Mouse (Mus musculus) liver, embryonic 14.5 days (tissue): ENCODE results near the gene Zbtb7a. TPM values are rescaled to one million over a fixed set of nuclear protein-coding genes. Genes with fewer than 3 reads are reported as not detected.
A peak's percentile ranks its signal among the peaks of the same experiment; 100 is the strongest.
"Not testable (repeated sequence)": the region's sequence is repeated elsewhere in the genome, so short reads cannot be mapped to it uniquely, and the experiment has no call there.

Experiments used
- ATAC-seq: fragments of 200-750 bp; cut with Nextera tagmentation; 2 replicates; pipeline ENCODE4 v1.8.0; 2017; ENCODE audit warnings: moderate number of reproducible peaks, mild to moderate bottlenecking, moderate library complexity; ENCODE audit not compliant: insufficient read depth
- DNase-seq, 3 experiments: peaks; one replicate each; pipeline ENCODE4 v3.0.0-alpha.2; 2012 to 2013; ENCODE audit warnings: low read depth in 3 of 3, low spot score in 3 of 3
- H3K27ac ChIP-seq: fragments of 300-500 bp; sonication (generic); 2 replicates; pipeline ENCODE4 v1.5.1; 2014; ENCODE audit warnings: moderate library complexity, mild to moderate bottlenecking, control low read depth, inconsistent platforms
- H3K27me3 ChIP-seq: fragments of 300-500 bp; sonication (generic); 2 replicates; pipeline ENCODE4 v1.6.1; 2014; ENCODE audit warnings: mild to moderate bottlenecking, low read length, moderate library complexity; ENCODE audit not compliant: control insufficient read depth, insufficient read depth
- H3K36me3 ChIP-seq: fragments of 300-500 bp; sonication (generic); replicated peaks from 2 replicates; pipeline ENCODE4 v1.6.1; 2014; ENCODE audit warnings: low read depth; ENCODE audit not compliant: control insufficient read depth, insufficient read depth
- H3K4me1 ChIP-seq, 2 experiments: fragments of 200-500 bp in 1 of 2; fragments of 300-500 bp in 1 of 2; sonication (generic) in 1 of 2; replicated peaks; 2 replicates each; pipeline ENCODE4 v1.6.1; 2012 to 2014; ENCODE audit warnings: antibody characterized with exemption in 1 of 2, inconsistent platforms in 1 of 2, low read length in 1 of 2; ENCODE audit not compliant: control insufficient read depth in 2 of 2, insufficient read depth in 2 of 2
- H3K4me2 ChIP-seq: fragments of 300-500 bp; sonication (generic); 2 replicates; pipeline ENCODE4 v1.6.1; 2014; ENCODE audit warnings: low read depth, mild to moderate bottlenecking, control low read depth, moderate library complexity
- H3K4me3 ChIP-seq, 2 experiments: fragments of 200-500 bp in 1 of 2; fragments of 300-500 bp in 1 of 2; sonication (generic) in 1 of 2; 2 replicates each; pipeline ENCODE4 v1.5.1; 2012 to 2014; ENCODE audit warnings: low read depth in 2 of 2, low read length in 2 of 2, mild to moderate bottlenecking in 2 of 2, control low read depth in 1 of 2, inconsistent platforms in 1 of 2, moderate library complexity in 1 of 2; ENCODE audit not compliant: insufficient read depth in 1 of 2
- H3K9ac ChIP-seq: fragments of 300-500 bp; sonication (generic); replicated peaks from 2 replicates; pipeline ENCODE4 v1.6.1; 2014; ENCODE audit warnings: mild to moderate bottlenecking, control low read depth, moderate library complexity
- H3K9me3 ChIP-seq: fragments of 300-500 bp; sonication (generic); 2 replicates; pipeline ENCODE4 v1.6.1; 2016; ENCODE audit warnings: low read length, mixed read lengths; ENCODE audit not compliant: control insufficient read depth
- CTCF ChIP-seq: IDR thresholded peaks from 2 replicates; pipeline ENCODE4 v1.5.1; 2016; ENCODE audit warnings: antibody characterized with exemption, low read depth, control low read depth
- EP300 ChIP-seq: IDR thresholded peaks from 2 replicates; pipeline ENCODE4 v1.6.1; 2016; ENCODE audit warnings: antibody characterized with exemption, low read depth
- WGBS: fragments of 180-500 bp; shearing (Covaris S2); extraction: QIAGEN DNeasy Blood & Tissue Kit; methylation state at CpG from one replicate; pipeline ENCODE4 v1.1.7; 2014; ENCODE audit not compliant: insufficient replicate concordance; 5-methylcytosine and 5-hydroxymethylcytosine counted together
- polyA plus RNA-seq, 2 experiments: library from polyadenylated mRNA; depleted of rRNA in 1 of 2; stranded (reverse) in 1 of 2; unstranded in 1 of 2; fragments of >200 nt; fragmentation: Nextera tagmentation in 1 of 2; extraction: Ambion mirVana in 1 of 2; gene quantifications; 2 replicates each; pipeline versions ENCODE4 v1.2.1 to v1.2.3; 2012 to 2014

Gene Zbtb7a
- polyA plus RNA-seq, 2 experiments = 15.2 to 25.1 TPM

- Histone ChIP-seq H3K4me3 (no peak overlapping the region), H3K9ac (no peak overlapping the region), H3K27ac (no peak overlapping the region; the same call in 1 of the 2 replicates), H3K9me3 (no peaks in the 10 kb centered on the region), H3K4me2 (peak overlapping the region; percentile 89; the same call in 1 of the 2 replicates), H3K36me3 (peaks cover 52% of the 10 kb centered on the region), H3K4me1 (peaks cover 7 to 18% of the 10 kb centered on the region in 2 experiments), H3K27me3 (no peaks in the 10 kb centered on the region)
- ATAC-seq (no peak), DNase-seq (no peak)
- no peak for TF ChIP-seq EP300
- 90% methylated on average over 11 of the region's 11 CpGs for WGBS
Observed at GRCm38 (mm10) chr10:81178927-81179326, 43.9 kb downstream of the Zbtb7a start.

- no peak for TF ChIP-seq EP300
- TF ChIP-seq CTCF = peak; percentile 48
- no peak overlapping the region for H3K4me3 ChIP-seq
- no peaks in the 10 kb centered on the region for H3K27me3 ChIP-seq
- no peak overlapping the region for H3K27ac ChIP-seq
- H3K9ac ChIP-seq = no peak overlapping the region
- H3K4me1 ChIP-seq = peaks cover 7 to 18% of the 10 kb centered on the region in 2 experiments
- peaks cover 58% of the 10 kb centered on the region for H3K36me3 ChIP-seq
- no peak overlapping the region; the same call in 1 of the 2 replicates for H3K4me2 ChIP-seq
- H3K9me3 ChIP-seq = no peaks in the 10 kb centered on the region
- ATAC-seq (no peak), DNase-seq (no peak)
- WGBS = 85% methylated on average over 32 of the region's 32 CpGs
Observed at GRCm38 (mm10) chr10:81179451-81180342, 44.7 kb downstream of the Zbtb7a start.

DNA sequence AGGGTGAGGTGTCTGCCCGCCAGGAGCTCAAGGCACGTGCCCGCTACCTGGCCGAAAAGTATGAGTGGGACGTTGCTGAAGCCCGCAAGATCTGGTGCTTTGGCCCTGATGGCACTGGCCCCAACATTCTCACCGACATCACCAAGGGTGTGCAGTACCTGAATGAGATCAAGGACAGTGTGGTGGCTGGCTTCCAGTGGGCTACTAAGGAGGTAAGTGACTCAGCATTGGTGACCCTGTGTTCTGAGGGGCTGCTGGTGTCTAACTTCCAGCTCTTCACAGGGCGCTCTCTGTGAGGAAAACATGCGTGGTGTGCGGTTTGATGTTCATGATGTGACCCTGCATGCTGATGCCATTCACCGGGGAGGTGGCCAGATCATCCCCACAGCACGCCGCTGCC is 45.9 kb downstream of the Zbtb7a start:
- Histone ChIP-seq H3K27ac (no peak overlapping the region), H3K4me3 (no peak overlapping the region), H3K9ac (no peak overlapping the region), H3K4me1 (peaks cover 2 to 9% of the 10 kb centered on the region in 2 experiments), H3K36me3 (peaks cover 60% of the 10 kb centered on the region), H3K27me3 (no peaks in the 10 kb centered on the region), H3K9me3 (no peaks in the 10 kb centered on the region), H3K4me2 (no peak overlapping the region)
- DNase-seq (no peak), ATAC-seq (no peak)
- 87% methylated on average over 13 of the region's 13 CpGs for WGBS
- TF ChIP-seq CTCF = no peak
- no peak for TF ChIP-seq EP300

- peaks cover 60% of the 10 kb centered on the region for H3K36me3 ChIP-seq
- not testable (repeated sequence) for ATAC-seq, H3K9ac ChIP-seq, H3K4me1 ChIP-seq, H3K27me3 ChIP-seq, H3K27ac ChIP-seq, H3K4me2 ChIP-seq, H3K4me3 ChIP-seq, DNase-seq, H3K9me3 ChIP-seq
- 78% methylated on average over 12 of the region's 12 CpGs for WGBS
Observed at GRCm38 (mm10) chr10:81181860-81182259, 46.8 kb downstream of the Zbtb7a start.
